Mouse (Mus musculus): ENCODE data around the gene Cpeb3. TPM values are rescaled to one million over a fixed set of nuclear protein-coding genes. Genes with fewer than 3 reads are reported as not detected.
"Not testable (repeated sequence)": the region's sequence is repeated elsewhere in the genome, so short reads cannot be mapped to it uniquely, and the experiment has no call there.

Cpeb3 gene
- polyA plus RNA-seq, 2 experiments from 2014 or later: 0.09 TPM; not detected in 1

- no peak for ATAC-seq
These were observed 62.6 kb downstream of the Cpeb3 start for GRCm38 (mm10) chr19:37145846-37146245.

- no peak for ATAC-seq
These were observed 63.0 kb downstream of the Cpeb3 start for GRCm38 (mm10) chr19:37145401-37145800.

GRCm38 (mm10) chr19:37141623-37142022, 66.8 kb downstream of the Cpeb3 start:
- no peak for ATAC-seq

GRCm38 (mm10) chr19:37137133-37137532, 71.3 kb downstream of the Cpeb3 start:
- no peak for ATAC-seq

- ATAC-seq: not testable (repeated sequence)
These were observed 72.9 kb downstream of the Cpeb3 start for GRCm38 (mm10) chr19:37135459-37135858.

GRCm38 (mm10) chr19:37133666-37134065, 74.7 kb downstream of the Cpeb3 start:
- no peak for ATAC-seq

DNA sequence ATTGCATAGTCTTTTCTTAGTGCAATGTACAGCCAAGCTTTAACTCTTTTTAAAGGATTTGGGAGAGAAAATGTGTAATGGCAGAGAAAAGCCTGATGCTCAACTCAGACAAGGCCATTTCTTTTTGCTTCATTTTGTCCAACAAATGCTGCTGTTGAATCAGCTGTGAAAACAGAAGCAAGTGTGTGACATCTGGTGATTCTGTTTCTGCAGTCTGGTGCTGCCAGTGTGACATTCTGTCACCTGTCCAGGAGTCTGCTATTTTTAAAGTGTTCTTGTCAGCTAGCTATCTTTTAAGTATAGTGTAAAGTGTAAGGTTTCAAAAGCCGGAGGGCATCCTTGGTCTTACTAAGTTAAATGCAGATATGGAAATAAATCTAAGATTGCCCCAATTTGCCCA, 76.7 kb downstream of the Cpeb3 start:
- ATAC-seq: no peak

DNA sequence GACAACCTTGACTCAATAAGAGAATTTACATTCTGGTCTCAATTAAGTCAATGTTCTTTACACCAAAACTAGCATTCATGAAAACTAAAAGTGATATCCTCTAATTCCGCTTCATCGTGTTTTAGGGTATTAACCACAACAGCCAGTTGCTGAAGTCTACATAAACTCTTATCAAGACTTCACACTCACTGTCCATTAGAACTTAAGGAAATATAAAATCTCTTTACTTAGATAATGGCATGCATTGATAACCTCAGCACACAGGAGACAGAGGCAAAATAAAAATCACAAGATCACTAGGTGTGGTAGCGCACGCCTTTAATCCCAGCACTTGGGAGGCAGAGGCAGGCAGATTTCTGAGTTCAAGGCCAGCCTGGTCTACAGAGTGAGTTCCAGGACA, 79.9 kb downstream of the Cpeb3 start:
- ATAC-seq: no peak

DNA sequence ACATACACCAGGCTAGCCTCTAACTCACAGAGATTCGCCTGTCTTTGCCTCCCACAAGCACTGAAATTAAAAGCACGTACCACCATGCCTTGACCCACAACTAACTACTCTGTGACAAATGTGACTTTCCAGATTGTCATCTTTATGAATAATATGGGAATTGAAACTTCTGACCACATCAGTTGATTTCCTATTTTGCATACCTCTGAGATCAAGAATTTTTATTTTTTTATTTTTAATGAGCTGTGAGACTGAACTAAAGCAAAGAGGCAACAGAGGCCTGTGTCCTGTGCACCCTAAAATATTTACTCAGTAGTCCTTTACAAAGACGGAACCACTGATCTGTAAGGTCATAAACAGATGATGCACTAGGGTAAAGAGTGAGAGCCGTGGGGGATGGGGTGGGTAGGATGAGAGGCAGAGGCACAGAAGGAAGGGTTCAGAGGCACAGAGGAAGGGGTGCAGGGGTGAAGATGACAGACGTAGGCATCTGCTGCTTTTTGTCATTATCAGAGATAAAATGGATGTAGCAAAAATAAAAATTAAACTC, 81.3 kb downstream of the Cpeb3 start:
- ATAC-seq: no peak

DNA sequence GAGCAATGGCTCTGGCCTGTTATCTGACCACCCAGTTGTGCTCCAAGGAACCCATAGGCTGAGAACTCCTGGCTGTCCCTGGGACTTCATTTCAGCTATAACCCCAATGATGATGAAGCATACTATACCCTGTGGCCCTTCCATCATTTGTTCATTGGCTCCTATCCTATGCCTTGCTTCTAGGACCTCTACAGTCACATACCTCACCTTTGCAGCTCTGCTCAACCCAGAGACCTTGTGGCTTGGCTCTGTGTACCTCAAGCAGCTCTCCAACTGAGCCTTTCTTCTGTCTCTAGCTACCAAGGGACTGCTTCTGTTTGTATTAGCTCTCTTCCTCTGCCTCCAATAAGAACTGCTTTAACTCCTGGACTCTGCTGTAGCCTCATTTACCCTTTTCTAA, 83.4 kb downstream of the Cpeb3 start:
- ATAC-seq: no peak

DNA sequence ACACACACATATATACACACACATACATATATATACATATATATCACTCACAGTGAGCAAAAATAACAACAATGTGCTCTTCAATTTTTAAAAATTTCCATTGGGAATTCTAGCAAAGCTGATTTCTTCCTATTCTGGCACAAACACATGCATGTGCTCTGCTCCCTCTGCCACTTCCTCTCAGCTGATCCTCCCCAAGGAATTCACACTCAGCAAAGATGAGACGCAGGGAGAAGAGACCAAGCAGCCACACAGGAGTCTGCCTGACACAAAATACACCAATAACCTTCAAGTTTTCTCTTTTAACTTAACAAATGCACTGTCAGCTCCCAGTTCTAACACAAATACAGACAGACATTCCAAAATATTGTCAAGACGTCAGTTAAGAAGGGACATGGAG, 89.1 kb downstream of the Cpeb3 start:
- ATAC-seq: no peak

DNA sequence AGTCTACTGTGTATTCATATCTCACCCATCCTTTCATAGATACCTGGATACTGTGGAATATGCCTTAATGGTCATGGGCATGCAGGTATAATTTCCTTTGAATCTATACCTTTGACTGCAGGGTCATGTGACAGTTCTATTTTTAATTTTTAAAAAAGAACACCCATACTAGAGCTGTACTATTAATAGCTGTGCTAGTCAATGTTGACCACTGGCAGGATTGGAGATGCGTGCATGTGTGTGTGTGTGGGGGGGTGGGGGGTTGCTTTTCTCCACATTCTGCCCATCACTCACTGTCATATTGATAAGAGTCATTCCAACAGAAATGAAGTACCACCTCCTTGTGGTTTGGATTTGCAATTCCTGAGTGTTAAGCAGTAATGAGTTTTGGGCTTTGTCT, 92.6 kb downstream of the Cpeb3 start:
- no peak for ATAC-seq

DNA sequence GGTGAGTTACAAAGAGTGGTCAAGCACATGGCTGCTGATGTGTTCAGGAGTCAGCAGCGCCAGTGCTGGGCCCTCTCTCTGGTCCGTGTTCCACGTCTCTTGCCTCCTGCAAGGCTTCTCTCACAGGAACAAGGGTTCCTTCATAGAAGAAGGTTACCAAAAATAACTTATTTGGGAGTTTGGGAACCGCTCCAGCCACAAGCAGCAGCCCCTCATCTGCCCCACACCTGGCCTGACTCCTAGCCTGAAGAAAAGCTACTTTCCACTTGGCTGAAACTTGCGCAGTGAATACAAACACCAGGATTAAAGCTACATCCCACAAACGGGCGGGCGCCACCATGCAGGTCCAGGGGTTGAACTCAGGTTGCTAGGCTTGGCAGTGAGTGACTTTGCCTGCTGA, 93.0 kb downstream of the Cpeb3 start:
- no peak for ATAC-seq

DNA sequence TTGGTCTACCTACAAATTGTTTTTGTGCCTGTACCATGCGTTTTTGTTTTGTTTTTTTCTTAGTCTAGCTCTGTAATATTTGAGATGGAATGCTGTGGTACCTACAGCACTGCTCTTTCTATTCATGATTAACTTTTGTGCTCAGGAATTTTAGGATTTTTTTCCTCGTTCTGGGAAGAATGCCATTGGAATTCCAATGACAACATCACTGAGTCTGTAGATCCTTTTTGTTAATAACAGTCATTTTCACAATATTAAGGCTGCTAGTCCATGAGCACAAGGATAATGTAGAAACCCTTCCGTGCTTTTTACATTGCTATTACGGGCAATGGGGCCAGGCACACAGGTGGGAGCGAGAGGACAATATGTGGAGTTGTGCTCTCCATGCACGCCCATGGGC, 96.6 kb downstream of the Cpeb3 start:
- ATAC-seq: no peak

GRCm38 (mm10) chr19:37110494-37110893, 97.9 kb downstream of the Cpeb3 start:
- no peak for ATAC-seq

DNA sequence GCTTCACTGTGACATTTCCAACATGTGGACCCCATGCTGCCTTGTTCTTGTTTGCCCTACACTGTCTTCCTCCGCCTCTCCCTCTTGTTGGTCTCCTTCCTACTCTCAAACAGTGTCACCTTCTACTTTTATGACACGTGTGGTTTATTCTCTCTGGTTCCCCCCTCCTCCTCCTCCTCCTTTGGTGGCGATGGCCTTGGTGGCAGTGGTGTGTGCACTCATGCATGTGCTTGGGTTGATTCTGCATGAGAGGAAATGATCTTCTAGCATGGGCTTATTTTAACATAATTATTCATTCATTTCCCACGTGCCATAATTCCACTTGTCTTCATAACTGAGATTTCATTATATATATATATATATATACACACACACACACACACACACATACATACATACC, 98.5 kb downstream of the Cpeb3 start:
- ATAC-seq: no peak

GRCm38 (mm10) chr19:37100689-37101088, 107.7 kb downstream of the Cpeb3 start:
- ATAC-seq: no peak

- no peak for ATAC-seq
These were observed 112.6 kb downstream of the Cpeb3 start for GRCm38 (mm10) chr19:37095666-37096330.

- no peak for ATAC-seq
These were observed 115.2 kb downstream of the Cpeb3 start for GRCm38 (mm10) chr19:37093181-37093580.

DNA sequence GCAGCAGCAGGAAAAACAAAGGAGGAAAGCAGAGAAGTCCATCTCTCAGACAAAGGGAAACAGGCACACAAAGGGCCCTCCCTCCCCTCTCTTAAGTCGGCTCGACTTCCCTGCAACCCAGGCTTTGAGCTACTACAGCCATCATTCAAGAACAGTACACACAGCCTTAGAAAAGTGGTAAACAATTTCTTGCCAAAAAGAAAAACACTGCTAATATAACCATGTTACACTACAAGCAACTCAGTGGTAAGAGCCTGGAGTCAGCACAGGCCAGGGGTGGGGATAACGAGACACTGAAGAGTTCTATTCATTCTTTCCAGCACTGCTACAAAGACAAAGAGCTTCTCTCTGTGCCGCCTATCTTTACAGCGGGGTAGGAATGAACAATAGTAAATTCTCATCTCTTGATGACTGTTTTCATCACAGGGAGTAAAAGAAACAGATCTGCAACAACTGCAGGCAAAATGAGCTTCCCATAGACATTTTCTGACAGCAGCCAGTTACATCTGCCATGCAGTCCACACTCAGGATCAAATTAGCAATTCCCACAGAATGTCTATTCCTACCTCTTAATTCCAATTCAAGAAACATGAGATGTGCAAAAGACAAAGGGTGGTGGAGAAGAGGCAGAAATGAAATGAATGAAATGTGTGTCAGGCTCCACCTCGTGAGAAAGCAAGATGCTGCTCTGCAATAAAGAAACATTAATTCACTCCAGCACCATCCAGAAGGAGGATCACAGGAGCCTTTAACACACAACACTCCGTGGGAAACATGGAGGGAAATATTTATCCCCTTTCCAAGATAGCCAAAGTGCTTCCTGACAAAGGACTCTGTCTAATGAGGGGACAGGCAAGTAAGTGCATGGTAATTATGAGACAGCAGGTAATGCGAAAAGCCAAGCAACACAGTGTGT, 118.0 kb downstream of the Cpeb3 start:
- ATAC-seq: no peak

- no peak for ATAC-seq
These were observed 120.2 kb downstream of the Cpeb3 start for GRCm38 (mm10) chr19:37088043-37088748.

- ATAC-seq: no peak
These were observed 123.9 kb downstream of the Cpeb3 start for GRCm38 (mm10) chr19:37084546-37084945.

DNA sequence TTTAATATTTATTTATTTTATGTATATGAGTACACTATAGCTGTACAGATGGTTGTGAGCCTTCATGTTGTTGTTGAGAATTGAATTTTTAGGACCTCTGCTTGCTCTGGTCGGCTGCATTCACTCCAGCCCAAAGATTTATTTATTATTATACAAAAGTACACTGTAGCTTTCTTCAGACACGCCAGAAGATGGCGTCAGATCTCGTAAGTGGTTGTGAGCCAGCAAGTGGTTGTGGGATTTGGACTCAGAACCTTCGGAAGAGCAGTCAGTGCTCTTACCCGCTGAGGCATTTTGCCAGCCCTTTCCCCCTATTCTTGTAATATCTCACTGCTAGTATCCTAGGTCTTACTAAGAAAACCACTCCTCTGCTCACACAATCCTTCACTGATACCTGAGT, 126.9 kb downstream of the Cpeb3 start:
- no peak for ATAC-seq
